Mouse (Mus musculus) embryonic facial prominence, embryonic 14.5 days (tissue): ENCODE measurements around the gene Olfr736. TPM values are rescaled to one million over a fixed set of nuclear protein-coding genes. Genes with fewer than 3 reads are reported as not detected.

Experiments used
- polyA plus RNA-seq: library from polyadenylated mRNA; unstranded; fragments of >200 nt; fragmentation: Nextera tagmentation; extraction: Ambion mirVana; gene quantifications from 2 replicates; pipeline ENCODE4 v1.2.1, GENCODE M21; 2014

Olfr736 gene
- polyA plus RNA-seq, 1 experiment from 2014 or later = not detected

Other genes starting within 250 kb of the Olfr736 start
- gene Olfr728, start 238.5 kb upstream of the Olfr736 start, polyA plus RNA-seq = not detected in 2 replicates
- not detected in 2 replicates for gene Olfr729, start 228.3 kb upstream of the Olfr736 start, polyA plus RNA-seq
- not detected in 2 replicates for gene Olfr730, start 193.0 kb upstream of the Olfr736 start, polyA plus RNA-seq
- not detected in 2 replicates for gene Olfr731, start 139.3 kb upstream of the Olfr736 start, polyA plus RNA-seq
- gene Olfr732, start 97.0 kb upstream of the Olfr736 start, polyA plus RNA-seq = not detected in 2 replicates
- gene Olfr733, start 79.6 kb upstream of the Olfr736 start, polyA plus RNA-seq = not detected in 2 replicates
- not detected in 2 replicates for gene Olfr734, start 54.4 kb upstream of the Olfr736 start, polyA plus RNA-seq
- gene Olfr735, start 32.3 kb upstream of the Olfr736 start, polyA plus RNA-seq = not detected in 2 replicates
- gene Tlr11, start 23.2 kb upstream of the Olfr736 start, polyA plus RNA-seq = not detected in 2 replicates
- not detected in 2 replicates for gene Olfr738, start 26.4 kb downstream of the Olfr736 start, polyA plus RNA-seq
- not detected in 2 replicates for gene Olfr739, start 37.5 kb downstream of the Olfr736 start, polyA plus RNA-seq
- not detected in 2 replicates for gene Olfr740, start 64.4 kb downstream of the Olfr736 start, polyA plus RNA-seq
- not detected in 2 replicates for gene Olfr741, start 91.6 kb downstream of the Olfr736 start, polyA plus RNA-seq
- gene Olfr742, start 122.4 kb downstream of the Olfr736 start, polyA plus RNA-seq = not detected in 2 replicates
- gene Olfr743, start 140.7 kb downstream of the Olfr736 start, polyA plus RNA-seq = not detected in 2 replicates
- gene Olfr744, start 233.7 kb downstream of the Olfr736 start, polyA plus RNA-seq = 0.13 TPM in 1 of 2 replicates, not detected in the other